Mouse (Mus musculus): ENCODE data around the gene Ctsh. TPM values are rescaled to one million over a fixed set of nuclear protein-coding genes. Genes with fewer than 3 reads are reported as not detected.

Ctsh gene
- total RNA-seq, 2 experiments from 2014 or later: 21.3 to 53.2 TPM

GRCm38 (mm10) chr9:90100760-90101159 is 46.8 kb downstream of the Ctsh start:
- ATAC-seq (replicated peaks; ENCODE audit: low FRiP score, poor library complexity, severe bottlenecking): 0 out of 2 replicates have a peak, but pooled peaks have one; percentile 54

- ATAC-seq (replicated peaks; ENCODE audit: low FRiP score, poor library complexity, severe bottlenecking): no peak
Measured at GRCm38 (mm10) chr9:90105462-90105861, 51.5 kb downstream of the Ctsh start.

GRCm38 (mm10) chr9:90106915-90107314 is 53.0 kb downstream of the Ctsh start:
- ATAC-seq (replicated peaks; ENCODE audit: low FRiP score, poor library complexity, severe bottlenecking): no peak

DNA sequence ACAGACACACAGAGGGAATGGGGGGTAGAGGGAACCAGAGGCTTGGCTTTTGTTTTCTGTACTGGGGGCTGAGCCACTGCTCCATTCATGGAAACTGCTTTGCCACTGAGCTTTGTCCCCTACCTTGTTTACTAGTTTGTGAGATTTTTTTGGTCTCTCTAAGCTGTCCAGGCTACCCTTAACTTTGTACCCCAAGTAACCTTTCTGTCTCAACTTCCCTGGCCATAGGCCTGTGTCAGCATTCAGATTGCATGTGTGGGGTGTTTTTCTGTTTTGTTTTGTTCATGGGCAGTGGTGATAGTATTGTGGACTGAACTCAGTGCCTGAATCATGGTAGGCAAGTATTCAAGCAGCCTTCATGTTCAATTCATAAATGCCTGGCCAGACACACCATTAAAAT is 54.3 kb downstream of the Ctsh start:
- ATAC-seq (replicated peaks; ENCODE audit: low FRiP score, poor library complexity, severe bottlenecking): no peak

DNA sequence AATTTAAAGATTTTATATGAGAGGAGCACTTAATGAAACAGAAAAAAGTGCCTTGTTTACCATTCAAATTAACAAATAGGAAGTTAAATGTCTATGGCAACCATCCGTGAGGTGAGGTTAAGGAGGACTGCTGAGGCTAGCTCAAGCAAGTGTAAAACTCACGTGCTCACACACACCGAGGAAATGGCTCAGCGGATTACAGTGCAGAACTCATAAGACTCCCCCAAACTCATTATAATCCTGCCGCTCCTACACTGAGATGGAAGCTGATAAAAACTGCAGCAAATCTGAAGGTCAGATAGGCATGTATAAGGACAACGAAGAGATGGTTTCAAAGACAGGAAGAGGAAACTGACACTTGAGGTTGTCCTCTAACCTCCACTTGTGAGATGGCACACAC is 55.4 kb downstream of the Ctsh start:
- ATAC-seq (replicated peaks; ENCODE audit: low FRiP score, poor library complexity, severe bottlenecking): no peak

GRCm38 (mm10) chr9:90113151-90113550 is 59.2 kb downstream of the Ctsh start:
- ATAC-seq (replicated peaks; ENCODE audit: low FRiP score, poor library complexity, severe bottlenecking): peak; percentile 33; the same call in 1 of the 2 replicates

DNA sequence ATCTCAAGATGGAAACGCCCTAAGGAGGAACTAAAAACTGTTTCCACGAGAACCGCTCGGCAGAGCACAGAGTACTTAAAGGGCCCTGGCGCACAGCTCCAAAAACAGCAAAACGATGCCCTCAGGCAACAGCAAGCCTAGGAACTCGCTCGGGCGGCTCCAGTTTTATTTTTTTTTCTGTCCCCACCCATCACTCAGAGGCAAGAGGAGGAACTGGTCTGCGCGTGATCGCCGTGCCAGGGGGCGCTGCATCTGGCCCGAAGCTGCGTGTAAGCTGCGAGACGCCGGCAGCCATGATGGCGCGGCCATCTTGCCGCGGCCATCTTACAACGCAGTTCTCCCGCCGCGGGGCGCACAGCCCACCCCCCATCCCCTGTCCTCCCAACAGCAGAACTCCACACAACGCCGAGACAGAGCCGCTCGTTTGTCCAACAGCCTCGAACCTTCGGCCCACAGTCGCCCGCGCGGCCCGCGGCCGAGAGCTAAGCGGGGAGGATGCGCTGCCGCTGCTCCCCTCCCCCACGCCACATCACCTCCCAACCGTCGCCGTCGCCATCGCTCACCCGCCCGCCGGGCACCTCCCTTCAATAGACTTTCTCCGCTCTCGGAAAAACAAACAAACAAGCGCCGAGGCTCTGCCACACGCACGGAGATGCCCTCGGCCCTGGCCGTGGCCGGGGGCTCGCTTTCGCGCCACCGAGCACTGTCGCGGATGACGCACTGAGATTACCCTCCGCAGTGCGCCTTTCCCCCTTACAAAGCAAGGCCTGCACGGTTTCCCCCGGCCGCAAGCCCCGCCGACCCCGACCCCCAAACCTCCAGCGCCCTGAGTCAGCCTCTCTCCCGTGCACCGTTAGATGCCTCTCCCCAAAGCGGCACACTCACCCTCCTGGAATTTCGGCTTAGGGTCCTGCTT is 60.0 kb downstream of the Ctsh start:
- ATAC-seq (replicated peaks; ENCODE audit: low FRiP score, poor library complexity, severe bottlenecking): peak; percentile 93

DNA sequence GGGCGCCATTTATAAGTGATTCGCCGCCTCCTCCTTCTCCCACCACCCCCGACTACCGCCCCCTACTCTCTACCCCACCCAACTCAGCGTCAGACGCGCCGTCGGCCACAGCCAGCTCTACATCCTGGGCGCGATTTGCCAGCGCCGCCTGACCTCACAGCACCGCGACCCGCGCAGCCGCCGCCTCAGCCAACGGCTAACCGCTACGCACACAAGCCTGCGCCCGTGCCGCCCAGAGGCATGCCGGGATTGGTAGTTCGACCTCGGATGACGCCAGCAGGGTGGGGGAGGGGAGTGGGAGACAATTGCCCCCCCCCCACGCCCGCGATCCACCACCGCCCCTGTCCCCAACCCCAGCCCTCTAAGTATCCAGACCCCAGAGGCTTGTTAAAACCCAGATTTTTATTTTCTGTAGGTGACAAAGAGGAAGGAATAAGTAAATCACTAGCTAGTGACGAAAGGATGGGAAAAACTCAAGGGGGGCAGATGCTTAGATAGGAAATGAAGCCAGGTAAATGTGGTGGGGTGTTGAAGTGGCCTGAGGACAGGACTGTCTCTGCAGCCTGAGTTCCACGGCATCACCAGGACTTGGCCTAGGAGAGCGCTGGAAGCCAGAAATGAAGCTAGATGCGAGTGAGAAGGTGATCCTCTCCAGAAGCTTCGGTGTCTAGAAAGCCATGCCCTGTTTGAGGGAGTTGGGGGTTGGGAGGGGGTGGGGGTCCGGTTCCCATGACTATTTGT is 60.8 kb downstream of the Ctsh start, which contains the start of gene Morf4l1:
TSS of gene Morf4l1 (minus strand) at position 208 of the 741 bp plus-strand sequence.
- ATAC-seq (replicated peaks; ENCODE audit: low FRiP score, poor library complexity, severe bottlenecking): peak; percentile 90

- ATAC-seq (replicated peaks; ENCODE audit: low FRiP score, poor library complexity, severe bottlenecking): no peak
Measured at GRCm38 (mm10) chr9:90115308-90115700, 61.4 kb downstream of the Ctsh start.

- ATAC-seq (replicated peaks; ENCODE audit: low FRiP score, poor library complexity, severe bottlenecking): no peak
Measured at GRCm38 (mm10) chr9:90117234-90117633, 63.3 kb downstream of the Ctsh start.

GRCm38 (mm10) chr9:90122246-90122740 is 68.3 kb downstream of the Ctsh start:
- no peak for ATAC-seq (replicated peaks; ENCODE audit: low FRiP score, poor library complexity, severe bottlenecking)

DNA sequence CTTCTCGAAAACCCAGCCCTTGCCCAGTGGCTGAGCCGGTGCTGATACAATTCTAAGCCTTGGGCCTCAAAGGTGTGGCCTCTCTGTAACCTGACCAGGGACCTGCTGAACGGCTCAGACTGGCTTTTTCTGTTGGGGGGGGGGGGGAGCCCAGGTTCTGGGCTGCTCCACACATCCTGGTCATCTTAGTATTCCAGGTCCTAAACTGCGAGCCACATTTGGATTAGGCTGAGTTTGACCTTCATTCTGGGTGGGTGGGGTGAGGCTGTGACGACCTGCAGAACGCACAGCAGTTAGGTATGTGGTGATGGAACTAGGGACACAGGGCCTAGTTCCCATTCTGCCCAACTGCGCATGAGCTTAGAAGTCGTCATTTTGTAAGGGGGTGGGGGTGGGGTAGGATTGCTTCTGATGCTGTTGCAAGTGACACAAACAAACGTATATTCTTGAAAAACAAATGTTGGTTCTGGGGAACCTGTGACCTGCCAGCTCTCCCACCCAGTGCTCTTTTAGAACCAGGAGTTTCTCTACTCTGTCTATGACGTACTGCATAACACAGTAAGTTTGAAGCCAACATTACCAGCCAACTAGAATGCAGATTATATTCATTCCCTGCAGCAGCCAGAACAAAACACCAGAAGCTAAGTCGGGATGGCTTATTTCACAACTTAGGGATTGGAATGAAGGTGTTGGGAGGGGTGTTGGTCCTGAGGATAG is 70.4 kb downstream of the Ctsh start:
- ATAC-seq (replicated peaks; ENCODE audit: low FRiP score, poor library complexity, severe bottlenecking): no peak

- ATAC-seq (replicated peaks; ENCODE audit: low FRiP score, poor library complexity, severe bottlenecking): no peak
Measured at GRCm38 (mm10) chr9:90124873-90125245, 70.9 kb downstream of the Ctsh start.

Other genes with a start within 250 kb of the Ctsh start
- not detected in 2 replicates for gene Rasgrf1, start 144.2 kb upstream of the Ctsh start, total RNA-seq (2015; ENCODE audit: low replicate concordance)
- not detected in 2 replicates for gene Rasgrf1, start 144.2 kb upstream of the Ctsh start, total RNA-seq (2017; ENCODE audit: low replicate concordance)
- 188 and 231 TPM in 2 replicates for gene Morf4l1, start 60.6 kb downstream of the Ctsh start, total RNA-seq (2015; ENCODE audit: low replicate concordance)
- gene Morf4l1, start 60.6 kb downstream of the Ctsh start, total RNA-seq (2017; ENCODE audit: low replicate concordance): 144 and 175 TPM in 2 replicates
- not detected in 2 replicates for gene Adamts7, start 108.9 kb downstream of the Ctsh start, total RNA-seq (2015; ENCODE audit: low replicate concordance)
- gene Adamts7, start 108.9 kb downstream of the Ctsh start, total RNA-seq (2017; ENCODE audit: low replicate concordance): not detected in 2 replicates
- gene Tbc1d2b, start 216.7 kb downstream of the Ctsh start, total RNA-seq (2015; ENCODE audit: low replicate concordance): 54.4 and 68.7 TPM in 2 replicates
- gene Tbc1d2b, start 216.7 kb downstream of the Ctsh start, total RNA-seq (2017; ENCODE audit: low replicate concordance): 37.4 and 44.0 TPM in 2 replicates